ENCODE assay signal across 19 mouse cellular contexts in genomic region chr14:45944506-45944905, GRCm38 (mm10).
"Had no signal": no experiment of that assay in that cellular context is flagged by ENCODE, and none has a peak within 500 bp of the region (broad histone marks: within the 10 kb centered on the region; RNA-seq: fewer than 3 reads in every experiment).

No protein-coding gene starts in this region.

- H3K27me3 ChIP-seq: limb, embryonic 15.5 days; liver, embryonic 15.5 days; midbrain, embryonic 12.5 days; midbrain, embryonic 15.5 days; neural tube, embryonic 12.5 days; neural tube, embryonic 15.5 days; stomach, embryonic 15.5 days had no signal

- H3K9ac ChIP-seq: limb, embryonic 12.5 days; limb, embryonic 15.5 days; liver, embryonic 15.5 days; midbrain, embryonic 12.5 days; midbrain, embryonic 15.5 days; neural tube, embryonic 12.5 days; neural tube, embryonic 15.5 days; stomach, embryonic 15.5 days had no signal

- H3K4me3 ChIP-seq: layer of hippocampus, adult 2 months; limb, embryonic 12.5 days; limb, embryonic 15.5 days; liver, embryonic 15.5 days; midbrain, embryonic 12.5 days; midbrain, embryonic 15.5 days; neural tube, embryonic 12.5 days; neural tube, embryonic 15.5 days; stomach, embryonic 15.5 days had no signal

- ATAC-seq: midbrain, embryonic 15.5 days had no signal

- H3K9me3 ChIP-seq: limb, embryonic 12.5 days; limb, embryonic 15.5 days; liver, embryonic 15.5 days; midbrain, embryonic 12.5 days; midbrain, embryonic 15.5 days; neural tube, embryonic 12.5 days; neural tube, embryonic 15.5 days; stomach, embryonic 15.5 days had no signal

- H3K4me1 ChIP-seq: limb, embryonic 15.5 days; liver, embryonic 15.5 days; midbrain, embryonic 12.5 days; midbrain, embryonic 15.5 days; neural tube, embryonic 12.5 days; neural tube, embryonic 15.5 days; stomach, embryonic 15.5 days had no signal

- DNase-seq: layer of hippocampus, adult 9-11 months; lung, adult 2 months; lung, postnatal 14 days; lung, postnatal 4 days; right cerebral cortex, adult 18-20 months; right cerebral cortex, postnatal 25 days; spleen, adult 18-20 months; thymus, postnatal 25 days had no signal

- H3K27ac ChIP-seq: kidney, postnatal 0 days; layer of hippocampus, adult 2 months; limb, embryonic 12.5 days; limb, embryonic 15.5 days; liver, embryonic 15.5 days; midbrain, embryonic 12.5 days; midbrain, embryonic 15.5 days; neural tube, embryonic 12.5 days; neural tube, embryonic 15.5 days; stomach, embryonic 15.5 days had no signal

- H3K4me2 ChIP-seq: limb, embryonic 12.5 days; limb, embryonic 15.5 days; liver, embryonic 11.5 days; liver, embryonic 15.5 days; midbrain, embryonic 12.5 days; midbrain, embryonic 15.5 days; neural tube, embryonic 12.5 days; neural tube, embryonic 15.5 days; stomach, embryonic 15.5 days had no signal

- H3K36me3 ChIP-seq: limb, embryonic 12.5 days; limb, embryonic 15.5 days; liver, embryonic 15.5 days; midbrain, embryonic 12.5 days; midbrain, embryonic 15.5 days; neural tube, embryonic 12.5 days; neural tube, embryonic 15.5 days; stomach, embryonic 15.5 days had no signal
